Mouse (Mus musculus) CD4-positive, CD25-positive, alpha-beta regulatory T cell, adult 2 months (primary cell): Measurements from ENCODE around the gene Map2k6.

Experiments used
- DNase-seq: peaks from one replicate; pipeline ENCODE4 v3.0.0-alpha.2; 2012; ENCODE audit warnings: low read depth, low spot score

Gene Map2k6

DNA sequence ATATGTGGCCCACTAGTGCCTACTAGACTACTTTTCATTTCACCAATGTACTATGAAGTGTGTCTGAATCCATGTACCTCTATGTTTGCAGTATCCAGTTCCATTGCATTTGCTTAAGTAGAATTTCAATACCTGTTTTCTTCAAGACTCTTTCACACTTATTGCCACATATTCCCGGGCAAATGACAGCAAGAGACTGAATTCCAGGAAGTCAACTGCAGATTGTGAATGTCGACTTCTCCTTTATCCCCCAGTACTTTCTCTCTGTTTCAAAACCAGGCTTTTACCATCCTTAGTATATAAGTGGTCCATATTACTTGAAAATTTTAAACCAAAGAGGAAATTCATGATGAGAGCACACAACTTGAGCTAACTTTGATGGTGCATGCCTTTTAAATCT is 4.7 kb downstream of the Map2k6 start:
- no peak for DNase-seq

DNA sequence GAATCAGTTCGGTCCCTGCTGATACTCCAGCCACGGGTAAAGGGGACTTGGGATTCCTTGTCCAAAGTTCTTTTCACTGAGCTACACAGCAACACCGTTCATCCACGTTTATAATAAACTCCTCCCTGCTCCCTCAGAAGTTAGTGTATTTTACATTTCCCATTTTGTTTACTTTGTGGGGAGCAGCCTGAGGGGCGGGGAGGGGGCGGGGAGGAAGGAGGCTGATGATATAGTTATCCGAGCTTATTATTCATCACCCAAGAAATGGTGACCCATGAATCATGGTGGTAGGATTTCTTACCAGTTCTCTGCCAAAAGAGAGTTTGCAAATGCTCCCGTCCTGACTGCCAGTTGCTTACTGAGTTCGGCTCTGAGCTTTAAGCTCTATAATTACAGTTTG is 6.7 kb downstream of the Map2k6 start:
- DNase-seq: no peak

DNA sequence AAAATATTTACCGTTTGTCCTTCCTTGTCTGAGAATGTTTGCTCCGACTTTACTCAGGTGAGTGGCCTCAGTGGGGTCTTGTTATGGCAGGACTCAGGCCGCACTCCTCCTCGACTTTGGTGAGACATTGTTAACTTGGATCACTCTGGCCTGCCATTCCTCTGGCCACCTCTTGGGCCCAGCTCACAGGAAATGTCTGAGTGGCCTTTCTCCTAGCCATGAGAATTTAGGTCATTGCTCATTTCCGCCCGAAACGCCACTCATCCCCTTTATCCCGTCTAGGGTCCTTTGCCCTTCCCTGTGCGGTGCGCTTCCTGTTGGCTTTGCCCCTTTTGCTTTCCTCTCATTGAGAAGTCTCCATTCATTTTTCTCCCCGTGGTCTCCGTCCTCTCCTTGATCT is 10.2 kb downstream of the Map2k6 start:
- no peak for DNase-seq

DNA sequence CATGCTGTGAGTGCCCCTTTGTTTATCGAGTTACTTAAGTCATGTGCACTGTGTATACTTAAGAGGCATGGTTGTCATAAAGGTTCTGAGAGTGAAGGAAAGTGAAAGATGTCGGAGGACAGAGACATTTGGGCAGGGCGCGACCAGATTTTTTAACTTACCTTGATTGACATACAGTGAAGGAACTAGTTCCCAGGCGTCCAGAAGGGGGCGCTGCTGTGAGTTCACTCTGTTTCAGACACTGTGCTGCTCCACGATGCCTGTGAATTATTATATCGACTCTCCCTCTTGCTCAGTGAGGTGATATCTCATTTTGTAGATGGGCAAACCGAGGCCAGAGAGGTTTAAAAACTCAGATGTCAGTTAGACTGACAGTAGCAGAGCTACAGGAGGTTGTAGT is 10.9 kb downstream of the Map2k6 start:
- peak; percentile 71 for DNase-seq

DNA sequence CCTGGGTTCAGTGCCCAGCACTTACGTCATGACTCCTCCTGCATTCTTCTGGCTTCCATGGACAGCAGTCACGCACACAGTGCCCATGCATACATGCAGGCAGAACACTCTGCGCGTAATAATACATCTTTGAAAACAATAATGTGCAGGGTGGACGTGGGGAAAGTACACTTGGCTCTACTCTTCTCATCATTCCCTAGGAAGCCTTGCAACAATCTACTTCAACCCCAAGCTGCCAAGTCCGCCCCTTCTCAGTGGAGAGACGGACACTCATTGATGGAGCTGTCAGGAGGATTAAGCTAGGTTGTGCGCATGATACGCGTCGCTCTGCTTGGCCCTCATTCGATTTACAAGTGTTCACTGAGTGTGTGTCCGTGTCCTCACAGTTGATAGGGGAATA is 12.7 kb downstream of the Map2k6 start:
- no peak for DNase-seq

DNA sequence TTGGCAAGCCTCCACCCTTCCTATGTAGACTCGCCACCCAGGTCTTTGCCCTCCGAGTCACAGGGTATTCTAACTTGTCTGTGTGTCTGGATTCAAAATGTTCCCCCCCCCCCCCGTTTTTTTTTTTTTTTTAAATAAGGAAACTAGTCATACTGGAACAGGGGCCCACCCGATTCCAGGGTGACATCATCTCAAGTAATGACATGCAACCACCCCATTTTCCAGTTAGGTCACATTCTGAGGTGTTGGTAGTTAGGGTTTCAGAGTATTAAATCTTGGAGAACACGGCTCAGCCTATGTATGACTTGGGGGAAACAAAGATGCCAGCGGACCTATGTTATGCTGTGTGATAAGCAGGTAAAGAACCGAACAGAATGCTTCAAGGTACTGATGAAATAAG is 15.3 kb downstream of the Map2k6 start:
- no peak for DNase-seq

DNA sequence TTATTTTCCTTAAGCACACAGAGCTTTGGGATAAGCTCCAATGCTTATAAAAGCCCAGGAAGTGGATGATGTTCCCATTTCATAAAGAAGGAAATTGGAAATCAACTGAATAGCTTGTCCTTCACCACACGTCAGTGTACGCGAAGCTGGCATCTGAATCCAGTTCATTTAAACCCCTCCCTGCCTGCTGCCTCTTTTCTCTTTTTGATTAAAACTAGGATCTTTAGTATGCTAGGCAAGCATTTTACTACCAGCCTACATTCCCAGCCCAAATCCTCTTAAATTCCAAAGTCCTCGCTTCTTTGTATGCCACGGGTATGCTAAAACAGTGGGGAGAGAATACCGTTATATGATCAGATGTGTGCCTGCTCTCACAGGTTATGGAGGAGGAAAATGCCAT is 17.8 kb downstream of the Map2k6 start:
- no peak for DNase-seq

DNA sequence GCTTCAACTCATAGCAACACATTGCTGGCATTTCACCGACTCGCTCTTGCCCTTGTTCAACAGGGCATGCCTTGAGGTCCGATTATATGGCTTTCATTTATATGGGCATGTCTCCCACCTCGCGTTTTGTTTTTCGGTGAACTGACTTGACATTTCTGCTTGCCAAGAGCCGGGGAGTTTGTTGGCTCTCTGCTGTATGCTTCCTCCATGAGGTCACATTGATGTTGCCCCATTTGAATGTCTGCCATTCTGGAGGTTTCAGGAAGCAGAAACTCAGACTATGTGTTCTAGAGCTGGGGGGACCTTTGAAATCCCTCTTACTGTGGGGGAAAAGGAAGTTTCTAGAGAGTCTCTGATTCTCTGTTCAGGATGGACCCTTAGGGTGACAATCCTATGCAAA is 21.5 kb downstream of the Map2k6 start:
- no peak for DNase-seq

DNA sequence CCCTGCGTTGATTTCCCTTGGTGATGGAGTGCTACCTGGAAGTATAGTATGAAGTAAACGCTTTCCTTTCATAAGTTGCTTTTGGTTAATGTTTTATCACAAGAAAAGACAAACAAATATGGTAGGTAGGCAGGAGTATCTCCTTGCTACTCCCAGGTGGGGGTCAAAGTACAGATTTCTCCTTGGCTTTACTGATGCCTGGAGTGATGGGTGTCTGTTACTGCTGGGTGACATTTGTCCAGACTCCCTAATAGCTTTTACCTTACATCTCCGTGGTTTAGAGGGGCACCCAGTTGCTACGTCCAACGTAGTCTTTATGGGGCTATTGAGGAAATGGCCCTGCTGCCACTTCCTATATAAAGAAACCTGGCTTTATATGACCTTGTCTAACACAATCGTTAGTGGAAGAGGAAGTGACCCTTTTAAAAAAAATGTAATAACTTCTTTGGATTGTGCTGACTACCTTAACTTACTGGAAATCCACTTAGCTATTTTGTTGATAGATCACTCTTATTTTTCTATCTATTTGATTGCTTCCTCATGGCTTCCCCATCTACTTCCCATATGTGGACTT is 27.7 kb downstream of the Map2k6 start:
- DNase-seq: no peak

DNA sequence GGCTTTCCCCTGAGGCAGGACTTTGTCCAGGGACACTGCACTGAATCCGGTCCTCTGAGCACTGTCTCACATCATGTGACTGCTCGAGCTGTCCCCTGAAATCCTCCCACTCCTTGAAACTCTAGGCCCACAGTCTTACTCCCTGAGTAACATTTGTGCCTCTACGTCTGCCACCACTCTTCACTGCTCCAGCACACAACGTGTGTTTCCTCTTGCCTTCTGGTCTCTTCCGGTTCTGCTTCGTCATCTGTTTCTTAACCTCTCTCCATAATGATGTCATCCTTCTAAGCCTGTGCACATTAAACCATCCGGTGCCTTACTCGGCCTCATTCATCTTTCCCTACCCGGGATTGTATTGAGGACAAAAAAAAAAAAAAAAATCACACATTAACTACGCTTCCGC is 28.2 kb downstream of the Map2k6 start:
- peak; percentile 36 for DNase-seq

DNA sequence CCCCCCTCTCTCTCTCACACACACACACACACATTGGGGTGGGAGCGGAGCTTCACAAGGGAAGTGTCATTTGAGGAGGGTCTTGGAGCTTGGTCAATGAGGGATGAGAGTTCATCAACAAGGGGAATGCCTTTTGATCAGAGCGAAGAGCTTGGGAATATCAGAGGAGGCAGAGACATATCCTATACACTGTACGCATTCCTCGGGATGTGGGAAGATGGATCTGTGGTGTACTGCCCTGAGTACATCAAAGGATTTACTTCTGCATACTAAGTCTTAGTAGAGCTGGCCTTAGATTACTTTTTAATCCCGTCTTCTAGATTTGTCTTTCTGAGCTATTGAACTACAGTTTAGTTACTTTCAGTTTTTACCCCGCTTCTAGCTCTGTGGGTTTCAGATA is 30.1 kb downstream of the Map2k6 start:
- DNase-seq: no peak

DNA sequence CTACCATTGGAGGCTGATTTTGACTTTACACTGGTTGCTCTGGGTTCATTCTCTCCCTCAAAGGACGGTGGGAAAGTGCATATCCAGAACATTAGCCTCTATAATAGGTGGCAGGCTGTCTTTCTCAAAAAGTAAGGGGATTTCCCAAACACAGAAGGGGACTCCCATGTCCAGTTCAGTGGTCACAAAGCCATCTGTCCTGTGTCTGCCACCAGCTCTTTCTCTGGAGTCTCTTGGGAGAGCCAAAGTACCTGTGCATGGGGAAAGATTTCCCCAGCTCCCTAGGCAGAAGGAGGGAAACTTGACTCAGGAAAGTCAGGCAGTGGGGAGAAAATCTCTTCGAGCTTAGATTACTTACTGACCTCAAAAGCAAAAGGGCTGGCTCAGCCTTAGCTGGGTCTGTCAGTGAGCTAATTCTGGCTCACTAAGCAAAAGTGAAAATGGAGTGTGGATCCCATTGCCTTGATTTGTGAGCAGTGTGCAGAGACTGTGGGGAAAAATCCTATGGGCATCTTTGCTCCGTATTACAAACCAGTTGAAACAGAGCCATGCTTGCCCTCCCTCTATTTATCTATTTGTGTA is 31.0 kb downstream of the Map2k6 start:
- DNase-seq: no peak

DNA sequence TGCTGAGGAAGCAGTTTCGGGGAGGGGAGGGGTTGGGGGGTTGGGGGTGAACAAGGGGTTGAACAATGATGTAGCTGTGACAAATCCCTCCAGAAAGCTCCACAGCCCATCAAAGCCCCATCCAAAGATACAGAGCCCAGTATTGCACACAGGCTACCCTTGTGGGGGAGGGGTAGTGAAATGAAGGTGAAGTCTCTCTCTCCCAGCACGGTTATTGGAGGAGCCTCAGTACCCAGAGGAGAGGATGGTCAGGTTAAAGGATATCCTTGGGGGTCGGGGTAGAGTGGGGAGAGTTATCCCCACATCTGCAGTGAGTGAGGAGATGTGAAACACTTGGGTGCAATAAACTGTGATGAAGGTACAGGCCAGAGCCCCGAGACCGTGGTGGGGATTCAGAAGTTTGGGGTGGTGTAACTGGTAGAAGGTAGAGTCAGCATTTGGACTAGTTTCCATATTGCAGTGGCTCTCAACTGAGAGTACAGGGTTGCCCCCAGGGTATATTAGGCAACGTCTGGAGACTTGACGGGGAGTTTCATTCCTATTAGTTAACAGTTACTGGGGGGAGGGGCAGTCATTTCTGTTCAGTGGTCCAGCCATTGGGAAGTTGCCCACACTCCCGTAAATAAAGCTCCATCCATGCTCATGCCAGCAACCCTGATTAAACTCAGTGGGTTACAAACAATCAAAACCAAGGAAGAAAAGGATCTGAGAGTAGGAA is 37.1 kb downstream of the Map2k6 start:
- DNase-seq: no peak

DNA sequence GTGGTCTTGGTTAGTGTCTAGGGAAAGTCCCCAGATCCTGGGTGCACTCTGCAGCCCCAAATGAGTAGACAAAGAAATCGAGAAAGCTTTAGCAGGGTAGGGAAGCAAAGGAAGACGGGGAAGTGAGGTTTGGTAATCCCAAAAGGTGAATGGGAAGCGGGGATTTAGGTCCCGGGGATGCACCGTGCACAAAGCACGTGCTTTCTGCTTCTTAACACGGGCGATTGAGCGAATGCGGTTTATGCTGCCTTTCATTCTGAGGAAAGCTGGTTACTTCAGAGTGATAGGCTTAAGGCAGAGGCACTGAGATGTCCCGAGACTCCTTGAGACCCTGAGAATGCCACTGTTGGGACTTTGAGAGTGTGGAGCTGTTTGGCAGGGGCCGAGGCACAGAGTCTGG is 38.1 kb downstream of the Map2k6 start:
- DNase-seq: no peak

DNA sequence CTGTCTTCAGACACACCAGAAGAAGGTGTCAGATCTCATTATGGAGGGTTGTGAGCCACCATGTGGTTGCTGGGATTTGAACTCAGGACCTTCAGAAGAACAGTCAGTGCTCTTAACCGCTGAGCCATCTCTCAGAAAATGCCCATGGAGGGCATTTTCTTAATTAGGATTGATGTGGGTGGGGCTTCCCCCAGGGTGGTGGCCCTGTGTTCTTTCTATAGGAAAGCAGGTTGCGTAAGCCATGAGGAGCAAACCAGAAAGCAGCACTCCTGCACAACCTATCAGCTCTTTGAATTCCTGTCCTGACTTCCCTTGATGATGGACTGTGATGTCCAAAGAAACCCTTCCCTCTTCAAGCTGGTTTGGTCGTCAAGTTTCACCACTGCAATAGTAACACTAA is 39.2 kb downstream of the Map2k6 start:
- no peak for DNase-seq

DNA sequence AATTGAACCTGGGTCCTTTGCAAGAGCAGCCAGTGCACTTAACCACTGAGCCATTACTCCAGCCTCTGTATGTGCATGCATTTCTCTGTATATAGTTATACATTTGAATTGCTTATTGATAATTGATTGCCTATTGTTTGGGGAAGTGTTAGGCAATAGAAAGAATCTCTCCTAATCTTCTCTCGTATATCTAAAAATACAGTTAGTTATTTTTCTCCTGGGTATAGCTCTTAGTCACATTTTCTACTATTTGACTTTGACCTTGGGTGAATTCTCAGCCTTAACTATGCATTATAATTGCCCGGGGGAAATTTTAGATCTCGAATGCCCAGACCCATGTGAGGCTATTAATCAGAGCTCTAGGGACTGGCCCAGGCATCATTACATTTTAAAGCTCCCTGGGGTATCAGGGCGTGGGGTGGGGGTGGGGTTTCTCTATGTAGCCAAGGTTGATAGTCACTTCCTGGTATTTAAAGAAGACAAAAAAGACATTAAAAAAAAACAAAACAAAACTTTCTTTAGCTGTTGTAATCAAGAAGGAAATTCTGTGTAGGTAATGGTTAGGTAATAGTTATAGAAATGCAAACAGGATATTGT is 39.9 kb downstream of the Map2k6 start:
- peak; percentile 13 for DNase-seq

DNA sequence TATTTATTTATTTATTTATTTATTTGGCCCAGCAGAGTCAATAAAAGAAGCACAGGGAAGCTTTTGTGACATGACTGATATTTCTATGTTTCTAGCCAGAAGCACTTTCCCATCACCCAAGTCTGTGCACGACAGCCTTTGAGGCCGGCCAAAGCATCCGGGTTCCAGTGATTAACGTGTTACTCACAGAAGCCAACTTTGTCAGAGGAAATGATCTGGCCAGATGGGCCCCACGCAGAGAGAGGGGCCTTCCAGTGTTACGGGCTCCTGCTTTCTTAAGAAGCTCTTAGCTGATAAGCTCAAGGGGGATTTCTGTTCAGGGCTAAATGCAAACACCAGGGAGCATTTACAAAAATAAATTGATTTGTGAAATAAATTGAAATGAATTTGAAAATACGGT is 40.4 kb downstream of the Map2k6 start:
- DNase-seq: peak; percentile 38

DNA sequence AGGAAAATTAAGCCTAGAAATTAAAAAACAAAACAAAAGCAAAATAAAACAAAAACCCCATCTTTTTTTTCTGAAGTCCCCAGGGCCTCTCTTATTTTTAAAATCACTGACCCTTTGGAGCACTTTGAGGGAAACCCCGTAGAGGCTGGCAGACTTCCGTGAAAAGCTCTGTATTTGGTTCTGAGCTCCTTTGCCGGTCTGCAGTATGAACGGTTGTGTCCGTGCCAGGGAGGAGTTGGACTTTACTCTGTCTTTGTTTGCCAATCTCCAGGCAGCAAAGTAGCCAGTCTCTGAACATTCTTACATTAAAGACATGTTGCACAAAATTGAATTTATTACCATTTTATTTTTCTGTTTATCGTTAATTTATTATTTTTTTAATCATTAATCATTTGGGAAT is 45.7 kb downstream of the Map2k6 start:
- DNase-seq: no peak

DNA sequence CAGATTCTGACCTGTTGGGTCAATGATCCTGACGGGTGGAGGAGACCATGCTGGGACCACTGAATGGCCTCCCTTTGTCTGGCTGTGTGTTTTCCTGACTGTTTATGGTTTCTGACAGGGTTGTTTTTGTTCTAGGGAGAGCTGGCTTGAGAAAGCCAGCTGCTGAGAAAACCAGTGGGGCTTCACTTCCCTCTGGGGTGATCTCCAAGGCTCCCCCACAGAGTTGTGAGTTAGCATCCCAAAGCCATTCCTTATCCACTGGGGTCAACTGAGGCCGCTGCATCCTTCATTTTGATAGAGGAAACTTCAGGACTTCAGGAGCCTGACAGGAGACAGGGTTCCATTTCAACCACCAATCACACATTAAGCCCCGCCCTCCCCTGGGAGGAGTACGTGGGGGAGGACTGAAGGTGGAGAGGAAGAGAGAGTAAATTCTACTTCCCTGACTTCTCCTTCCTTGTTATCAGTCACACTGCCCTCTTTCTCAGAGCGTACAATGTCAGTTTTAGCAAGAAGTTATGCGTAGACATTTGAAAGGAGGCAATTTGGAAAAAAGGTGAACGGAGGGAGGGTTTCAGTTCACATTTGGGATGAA is 49.3 kb downstream of the Map2k6 start:
- peak; percentile 42 for DNase-seq

DNA sequence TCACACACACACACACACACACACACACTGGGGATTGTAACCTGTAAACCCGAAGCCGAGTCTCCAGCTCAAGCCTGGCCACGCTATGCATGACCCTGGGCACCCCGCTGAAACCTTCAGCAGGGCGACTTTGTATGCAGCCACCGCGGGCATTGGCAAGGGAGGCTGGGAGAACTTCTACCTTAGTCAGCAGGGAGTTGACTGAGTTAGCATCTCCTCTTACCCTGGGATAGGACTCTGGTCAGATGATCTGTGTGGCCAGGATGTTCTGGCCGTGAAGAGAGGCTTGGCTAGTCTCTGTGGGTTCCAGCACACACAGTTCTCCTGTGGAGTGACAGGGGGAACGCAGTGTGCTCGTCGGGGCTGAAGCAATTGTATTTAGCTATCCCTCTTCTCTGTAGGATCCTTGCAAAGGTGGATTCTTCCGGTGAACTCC is 49.8 kb downstream of the Map2k6 start:
- DNase-seq: no peak

DNA sequence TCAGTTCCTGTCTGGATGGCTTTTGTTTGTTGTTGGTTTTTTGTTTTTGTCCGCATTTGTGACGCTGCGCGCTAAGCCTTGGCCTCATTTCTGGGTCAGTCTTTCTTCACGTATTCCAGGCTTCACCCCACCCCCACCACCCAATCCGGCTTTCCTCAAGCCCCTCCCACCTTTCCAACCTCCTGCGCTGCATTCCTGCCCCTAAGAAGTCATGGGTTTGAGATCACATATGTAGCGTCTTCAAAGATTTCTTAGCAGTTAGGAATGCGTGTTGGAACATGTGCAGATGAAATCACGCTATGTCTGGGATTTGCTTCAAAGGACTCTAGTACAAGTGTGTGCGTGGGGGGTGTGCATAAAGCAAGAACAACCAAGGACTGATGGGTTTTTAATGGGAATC is 50.3 kb downstream of the Map2k6 start:
- no peak for DNase-seq

DNA sequence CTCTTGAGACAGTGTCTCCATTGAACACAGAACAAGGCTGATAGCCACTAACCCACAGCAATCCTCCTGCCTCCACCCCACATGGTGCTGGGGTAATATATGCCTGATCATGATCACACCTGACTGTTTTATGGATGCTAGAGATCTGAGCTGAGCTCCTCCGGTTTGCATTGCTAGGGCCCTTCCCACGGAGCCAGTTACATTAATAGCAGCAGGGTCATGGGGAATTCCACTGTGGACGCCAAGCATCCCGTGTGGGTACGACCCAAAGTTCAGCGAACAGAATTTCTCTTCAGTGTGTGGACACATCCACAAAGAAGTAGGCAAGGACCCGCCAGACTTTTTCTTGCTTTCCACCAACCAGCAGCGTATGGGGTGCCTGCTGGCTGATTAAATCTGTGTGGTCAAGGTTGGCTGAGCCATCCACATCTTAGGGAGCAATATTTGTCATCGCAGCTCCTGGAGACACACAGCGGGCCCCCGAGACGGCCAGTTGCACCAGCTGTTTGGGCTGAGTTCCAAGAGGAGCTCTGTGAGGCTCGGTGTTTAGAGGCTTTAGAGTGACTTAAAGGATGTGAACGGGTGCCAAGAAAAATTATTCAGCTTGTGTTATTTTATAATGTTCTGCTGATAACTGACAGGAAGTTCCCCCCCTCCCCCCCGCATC is 51.3 kb downstream of the Map2k6 start:
- peak; percentile 31 for DNase-seq
